Mouse (Mus musculus): ENCODE results near the gene Arid5b.

GRCm38 (mm10) chr10:68269789-68270188 is 8.8 kb downstream of the Arid5b start:
- TF ChIP-seq CTCF (IDR thresholded peaks at IDR 0.05; ENCODE audit: low read depth) = no peak
- no peak for TF ChIP-seq EP300 (IDR thresholded peaks at IDR 0.05; ENCODE audit: low read depth)

Measured in liver, postnatal 0 days (tissue).